Mouse (Mus musculus) cerebellum, postnatal 4 days (tissue): ENCODE data around the gene Ankfn1.

Experiments used
- DNase-seq, 2 experiments: peaks; one replicate each; pipeline ENCODE4 v3.0.0; 2022; ENCODE audit warnings: low spot score in 2 of 2, mixed read lengths in 1 of 2

Gene Ankfn1

GRCm38 (mm10) chr11:89579111-89579510 is 198.3 kb downstream of the Ankfn1 start:
- no peak for DNase-seq

GRCm38 (mm10) chr11:89574269-89574838 is 203.1 kb downstream of the Ankfn1 start:
- DNase-seq, result no peak

GRCm38 (mm10) chr11:89569391-89570145 is 207.9 kb downstream of the Ankfn1 start:
- DNase-seq, result no peak

GRCm38 (mm10) chr11:89568246-89568645 is 209.2 kb downstream of the Ankfn1 start:
- DNase-seq, result no peak

GRCm38 (mm10) chr11:89551441-89551840 is 226.0 kb downstream of the Ankfn1 start:
- no peak for DNase-seq

- no peak for DNase-seq
Observed at GRCm38 (mm10) chr11:89550921-89551320, 226.5 kb downstream of the Ankfn1 start.

GRCm38 (mm10) chr11:89548786-89549185 is 228.7 kb downstream of the Ankfn1 start:
- no peak for DNase-seq

GRCm38 (mm10) chr11:89546164-89546563 is 231.3 kb downstream of the Ankfn1 start:
- DNase-seq, result peak in 1 of 2 experiments; percentile 24

GRCm38 (mm10) chr11:89544856-89545817 is 232.3 kb downstream of the Ankfn1 start:
- DNase-seq, result peak in 1 of 2 experiments; percentile 4

GRCm38 (mm10) chr11:89538376-89538775 is 239.1 kb downstream of the Ankfn1 start:
- DNase-seq, result no peak

GRCm38 (mm10) chr11:89527800-89528430 is 249.5 kb downstream of the Ankfn1 start:
- DNase-seq, result no peak

GRCm38 (mm10) chr11:89515501-89515901 is 262.0 kb downstream of the Ankfn1 start:
- DNase-seq, result no peak

GRCm38 (mm10) chr11:89508675-89509324 is 268.7 kb downstream of the Ankfn1 start:
- no peak for DNase-seq

- DNase-seq, result no peak
Observed at GRCm38 (mm10) chr11:89506595-89507245, 270.7 kb downstream of the Ankfn1 start.

- no peak for DNase-seq
Observed at GRCm38 (mm10) chr11:89505046-89505445, 272.4 kb downstream of the Ankfn1 start.

- DNase-seq, result no peak
Observed at GRCm38 (mm10) chr11:89501796-89502195, 275.7 kb downstream of the Ankfn1 start.

GRCm38 (mm10) chr11:89500961-89501360 is 276.5 kb downstream of the Ankfn1 start:
- DNase-seq, result no peak

- no peak for DNase-seq
Observed at GRCm38 (mm10) chr11:89481084-89481483, 296.4 kb downstream of the Ankfn1 start.

- DNase-seq, result no peak
Observed at GRCm38 (mm10) chr11:89476927-89477326, 300.5 kb downstream of the Ankfn1 start.

GRCm38 (mm10) chr11:89476047-89476446 is 301.4 kb downstream of the Ankfn1 start:
- no peak for DNase-seq

GRCm38 (mm10) chr11:89472871-89473270 is 304.6 kb downstream of the Ankfn1 start:
- no peak for DNase-seq
